Mouse (Mus musculus): ENCODE measurements around the gene Pef1.

Gene Pef1

DNA sequence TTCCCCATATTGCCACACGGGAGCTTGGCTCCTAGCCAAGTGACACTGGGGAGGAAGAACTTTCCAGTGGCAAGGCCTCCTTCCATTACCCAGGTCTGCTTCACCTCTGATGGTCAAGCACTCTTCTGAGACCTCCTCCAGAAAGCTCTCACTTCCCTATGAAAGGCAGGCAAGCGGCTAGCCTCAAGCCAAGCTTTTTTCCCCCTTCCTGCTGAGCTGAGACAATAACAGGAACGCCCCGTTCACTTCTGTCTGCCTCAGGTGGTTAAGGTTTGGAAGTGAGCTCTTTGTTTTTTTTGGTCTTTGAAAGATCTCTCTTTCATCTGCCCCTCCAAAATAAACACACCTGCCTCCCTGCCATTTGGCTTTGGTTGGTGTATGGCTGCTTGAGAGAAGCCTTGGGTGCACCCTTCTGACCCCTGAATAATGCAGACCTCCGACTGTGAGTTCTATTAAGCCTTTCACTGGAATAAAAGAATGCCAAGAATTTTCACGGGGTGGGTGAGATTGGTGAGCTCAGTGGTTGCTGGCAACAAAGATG, at the start of gene Pef1:
Pef1 (plus strand) TSS at position 448 of the 541 bp plus-strand sequence.
- CTCF ChIA-PET: no interaction called here

DNA sequence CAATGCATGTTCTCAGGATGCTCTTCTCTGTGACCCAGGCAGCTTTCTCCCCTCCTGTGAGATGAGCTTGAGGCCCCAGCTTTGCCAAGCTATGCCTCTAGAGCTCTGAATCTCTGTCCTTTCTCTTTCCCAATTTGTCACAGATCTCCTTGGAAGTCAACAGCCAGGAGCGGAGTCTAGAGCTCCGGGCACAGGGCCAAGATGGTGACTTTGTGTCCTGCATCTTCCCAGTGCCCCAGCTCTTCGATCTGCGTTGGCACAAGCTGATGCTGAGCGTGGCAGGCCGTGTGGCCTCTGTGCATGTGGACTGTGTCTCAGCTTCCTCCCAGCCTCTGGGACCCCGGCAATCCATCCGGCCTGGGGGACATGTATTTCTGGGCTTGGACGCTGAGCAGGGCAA, 49.2 kb upstream of the Pef1 start:
- CTCF ChIA-PET: interaction anchor here (0.6 kb wide), 1 partner anchor 309 kb away, joined by 9 read pairs; no protein-coding TSS in a partner anchor

DNA sequence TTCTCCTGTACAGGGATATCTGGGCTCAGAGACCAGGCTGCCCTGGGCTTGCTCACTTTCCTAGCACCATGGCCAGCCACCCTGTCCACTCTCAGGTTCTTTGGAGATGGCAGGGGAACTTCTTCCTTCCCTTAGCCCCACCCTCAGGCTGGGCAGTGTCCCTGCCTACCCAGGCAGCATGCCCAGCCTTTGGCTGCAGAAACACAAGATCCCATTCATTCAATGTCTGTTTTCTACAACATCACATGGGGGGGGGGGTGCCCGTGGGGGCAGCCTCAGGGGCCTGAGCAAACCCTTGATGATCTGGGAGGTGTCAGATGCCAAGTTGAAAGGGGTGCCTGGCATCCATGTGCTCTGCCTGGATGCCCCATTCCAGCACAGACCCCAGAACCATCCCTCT, 47.6 kb upstream of the Pef1 start:
- CTCF ChIA-PET: no interaction called here

DNA sequence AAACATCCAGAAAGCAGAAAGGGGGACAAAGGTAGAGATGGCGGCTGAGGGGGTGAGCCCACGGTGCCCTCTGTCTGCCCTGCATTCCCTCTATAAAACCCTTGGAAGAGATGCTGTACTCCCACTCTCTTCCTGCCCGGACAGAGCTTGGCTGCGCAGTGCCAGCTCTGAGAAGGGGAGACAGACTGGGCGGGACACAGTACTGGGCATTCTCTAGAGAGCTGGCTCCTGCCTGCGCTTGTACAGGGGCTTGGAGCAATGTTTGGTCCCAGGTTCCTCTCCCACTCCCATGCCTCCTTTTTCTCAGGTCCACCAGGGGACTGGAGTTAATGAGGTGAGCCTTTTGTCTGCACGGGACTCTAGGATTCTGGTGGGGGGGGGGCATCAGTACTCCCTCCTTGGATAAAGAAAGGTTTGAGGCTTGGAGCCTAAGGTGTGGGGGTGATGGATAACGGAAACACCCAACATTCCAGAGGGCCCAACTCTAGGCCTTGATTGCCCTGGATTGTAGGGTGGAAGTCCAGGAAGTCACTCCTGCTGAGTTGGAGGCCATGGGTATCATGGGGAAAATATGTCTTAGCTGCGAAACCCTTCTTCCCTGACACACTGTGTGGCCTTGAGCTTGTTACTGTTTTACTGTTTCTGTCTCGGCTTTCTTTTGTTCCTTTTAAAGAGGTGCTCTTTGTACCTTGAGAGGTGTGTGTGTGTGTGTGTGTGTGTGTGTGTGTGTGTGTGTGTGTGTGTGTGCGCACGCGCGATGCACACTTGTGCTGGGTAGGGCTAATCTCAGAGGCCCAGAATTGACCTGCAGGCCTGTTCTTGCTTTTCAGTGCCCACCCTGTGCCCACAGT, 47.0 kb upstream of the Pef1 start:
- CTCF ChIA-PET: no interaction called here

DNA sequence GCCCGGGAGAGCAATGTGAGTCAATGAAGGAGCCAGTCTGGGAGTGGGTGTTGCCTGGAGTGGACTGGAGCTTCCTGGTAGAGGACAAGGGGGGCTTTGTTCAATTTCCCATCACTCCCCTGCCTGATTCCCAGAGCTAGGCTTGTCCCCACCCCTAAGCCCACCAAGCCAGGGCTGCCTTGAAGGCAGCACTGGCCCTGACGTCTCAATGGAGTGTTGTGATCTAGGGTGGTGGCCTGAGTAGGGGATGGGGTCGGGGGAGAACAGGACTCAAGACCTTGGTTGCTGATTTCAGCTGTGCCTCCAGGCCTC, 46.4 kb upstream of the Pef1 start:
- CTCF ChIA-PET: no interaction called here

DNA sequence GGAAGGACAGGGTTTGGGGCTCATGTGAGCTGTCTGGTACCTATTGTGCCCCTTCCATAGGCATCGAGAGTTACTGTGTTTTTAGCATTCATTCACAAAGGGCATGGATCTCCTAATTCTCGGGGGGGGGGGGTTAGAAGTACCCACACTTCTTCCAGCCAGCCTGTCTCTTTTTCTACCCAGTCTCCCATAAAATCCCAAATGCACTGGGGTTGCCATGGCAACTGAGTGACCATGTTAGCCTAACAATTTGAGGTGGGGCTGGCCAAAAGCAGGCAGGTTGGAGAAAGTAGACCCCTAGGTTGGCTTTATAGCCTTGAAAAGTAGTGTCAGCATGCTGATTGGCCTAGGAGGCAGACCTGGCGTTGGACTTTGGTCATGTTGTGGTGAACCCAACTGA, 45.9 kb upstream of the Pef1 start:
- CTCF ChIA-PET: no interaction called here

DNA sequence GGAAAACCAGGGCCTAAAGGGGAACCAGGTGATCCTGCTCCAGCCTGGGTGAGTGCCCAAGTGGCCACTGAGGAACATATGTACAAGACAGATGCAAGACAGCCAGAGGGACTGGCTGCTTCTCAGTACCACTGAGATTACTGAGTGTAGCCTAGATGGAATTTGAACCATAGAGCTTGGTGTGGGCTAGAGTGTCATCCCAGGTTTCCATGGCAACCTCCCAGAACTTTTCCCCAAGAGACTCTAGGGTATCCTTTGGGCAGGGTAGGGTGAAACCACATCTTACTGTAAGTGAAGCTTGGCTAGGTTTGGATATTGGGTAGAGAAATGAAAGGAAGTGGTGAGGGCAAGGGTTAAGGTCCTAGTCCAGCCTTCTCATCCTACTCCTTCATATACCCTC, 41.4 kb upstream of the Pef1 start:
- CTCF ChIA-PET: no interaction called here

DNA sequence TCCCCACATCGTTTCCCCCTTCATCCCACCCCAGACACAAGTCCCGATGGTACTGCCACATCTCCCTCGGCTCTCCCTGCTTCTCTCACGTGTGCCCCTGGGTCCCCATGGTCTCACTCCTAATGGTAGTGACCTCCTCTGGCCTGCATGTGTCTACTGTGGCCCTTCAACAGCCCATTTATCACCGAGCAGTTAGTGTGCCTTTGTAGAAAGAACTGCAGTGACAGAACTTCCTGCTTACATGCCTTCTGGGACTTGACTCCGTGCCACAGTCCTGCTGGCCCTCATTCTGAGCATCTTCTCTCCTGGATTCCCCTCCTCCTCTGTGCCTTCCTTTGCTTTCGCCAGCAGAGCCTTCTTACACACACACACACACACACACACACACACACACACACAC, 39.2 kb upstream of the Pef1 start:
- CTCF ChIA-PET: no interaction called here

DNA sequence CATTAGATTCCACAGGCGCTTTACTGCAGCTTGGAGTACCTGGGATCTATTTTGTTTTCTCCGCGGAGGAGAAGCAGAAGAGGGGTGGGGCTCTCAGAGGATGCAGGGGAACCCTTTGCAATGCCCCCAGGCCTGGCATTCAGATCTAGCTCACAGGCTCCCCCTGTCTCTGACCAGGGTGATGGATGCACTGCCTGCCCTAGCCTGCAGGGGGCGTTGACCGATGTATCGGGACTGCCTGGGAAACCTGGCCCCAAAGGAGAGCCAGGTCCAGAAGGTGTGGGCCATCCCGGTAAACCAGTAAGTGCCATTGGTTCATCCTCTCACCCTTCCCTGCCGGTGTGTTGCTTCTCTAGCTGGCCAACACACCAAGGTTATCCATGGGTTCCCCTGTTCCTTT, 35.5 kb upstream of the Pef1 start:
- CTCF ChIA-PET: no interaction called here

DNA sequence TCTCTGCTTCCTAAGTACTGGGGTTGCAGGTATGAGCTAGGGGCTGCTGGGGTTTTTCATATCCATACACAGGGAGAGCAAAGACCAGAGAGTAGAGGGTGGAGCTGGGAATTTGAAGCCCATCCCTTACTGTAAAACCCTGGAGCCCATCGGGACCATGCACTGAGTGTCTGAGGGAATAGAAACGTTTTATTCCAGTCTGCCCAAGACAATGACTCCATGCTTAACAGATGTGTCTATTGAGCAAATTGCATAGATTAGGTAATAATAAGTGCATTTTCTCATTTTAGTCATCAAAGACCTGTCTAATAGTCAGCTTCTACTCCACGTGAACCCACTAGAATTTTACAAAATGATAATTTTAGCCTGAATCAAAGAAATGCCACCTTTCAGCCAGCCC, 31.8 kb upstream of the Pef1 start:
- CTCF ChIA-PET: no interaction called here

DNA sequence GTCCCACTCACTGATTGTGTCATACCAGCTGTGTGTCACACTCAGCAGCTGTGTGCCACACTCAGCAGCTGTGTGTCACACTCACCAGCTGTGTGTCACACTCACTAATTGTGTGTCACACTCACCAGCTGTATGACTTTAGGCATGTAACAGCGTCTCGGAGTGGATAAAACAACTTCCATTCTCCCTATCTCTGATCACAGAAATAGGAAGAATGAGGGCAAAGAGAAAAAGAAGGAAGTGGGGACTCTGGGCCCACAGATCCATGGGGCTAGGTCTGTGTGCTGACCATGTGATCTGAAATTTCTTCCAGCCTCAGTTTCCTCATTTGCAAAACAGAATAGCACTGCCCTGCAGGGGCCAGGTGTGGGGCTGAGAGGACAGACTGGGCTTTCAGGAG, 30.6 kb upstream of the Pef1 start:
- CTCF ChIA-PET: no interaction called here

DNA sequence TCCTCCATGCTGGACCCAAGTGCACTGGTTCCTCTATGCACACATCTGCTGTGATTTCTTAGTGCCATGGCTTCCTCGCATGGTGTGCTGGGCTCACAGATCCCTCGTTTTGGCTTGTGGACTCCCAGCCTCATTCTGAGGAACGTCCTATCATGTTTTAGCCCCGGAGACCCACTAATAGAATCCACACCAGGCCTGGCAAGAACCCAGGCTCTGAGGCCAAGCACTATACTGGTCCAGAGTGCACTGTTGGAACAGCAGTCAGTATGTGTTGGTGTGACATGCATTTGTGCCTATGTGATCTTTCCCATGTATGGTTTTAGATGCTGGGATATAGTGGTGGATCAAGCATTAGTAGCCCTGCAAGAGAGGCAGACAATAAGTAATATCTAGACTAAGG, 29.0 kb upstream of the Pef1 start:
- CTCF ChIA-PET: no interaction called here

DNA sequence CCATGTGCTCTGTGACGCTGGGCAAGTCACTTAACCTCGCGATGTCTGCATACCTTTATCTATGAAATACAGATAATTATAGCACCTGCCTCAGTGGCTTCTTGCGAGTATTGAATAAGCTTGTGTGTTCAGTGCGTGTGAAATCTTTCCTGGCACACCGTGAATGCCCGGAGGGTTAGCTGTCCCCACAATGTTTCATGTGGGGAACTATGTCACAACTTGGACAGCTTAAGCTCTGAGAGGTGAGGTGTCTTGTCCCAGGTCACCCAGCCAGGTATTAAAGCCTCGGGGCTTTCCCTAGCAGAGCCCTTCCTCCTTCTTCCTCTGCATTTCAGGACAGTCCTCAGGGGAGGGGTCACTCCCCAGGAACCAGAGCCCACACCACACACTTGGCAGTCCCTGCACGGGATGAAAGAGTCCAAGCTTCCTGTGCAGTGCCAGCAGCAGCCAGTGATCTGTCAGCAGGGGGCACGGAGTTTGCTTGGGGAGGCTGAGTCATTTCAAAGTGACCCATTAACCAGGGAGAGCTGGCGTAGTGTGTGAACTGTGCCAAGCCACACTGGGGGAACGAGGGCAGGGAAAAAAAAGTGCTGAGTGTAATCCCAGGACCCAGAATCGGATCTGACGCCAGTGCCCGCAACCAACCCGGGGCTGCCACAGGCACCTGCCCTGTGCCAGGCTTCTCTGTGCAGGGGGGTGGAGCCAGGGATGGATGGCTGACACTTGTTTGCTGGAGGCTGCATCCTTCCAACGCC, 27.4 kb upstream of the Pef1 start:
- CTCF ChIA-PET: no interaction called here

DNA sequence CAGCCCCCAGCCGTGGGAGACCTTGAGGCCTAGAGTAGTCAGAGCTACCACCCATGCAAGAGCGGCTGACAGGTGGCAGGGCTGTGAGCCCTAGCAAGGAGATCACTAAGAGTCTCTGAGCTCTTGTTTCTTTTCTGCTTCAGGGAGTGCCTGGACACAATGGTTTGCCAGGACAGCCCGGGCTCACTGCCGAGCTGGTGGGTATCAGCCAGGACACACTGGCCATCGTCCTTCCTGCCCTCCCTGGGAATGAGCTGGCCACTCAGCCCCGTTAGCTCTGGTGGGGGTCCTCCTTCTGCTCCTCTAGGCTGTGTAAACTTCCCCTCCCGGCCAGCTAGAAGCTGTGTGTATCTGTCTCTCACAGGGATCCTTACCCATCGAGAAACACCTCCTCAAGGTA, 25.5 kb upstream of the Pef1 start:
- CTCF ChIA-PET: no interaction called here

DNA sequence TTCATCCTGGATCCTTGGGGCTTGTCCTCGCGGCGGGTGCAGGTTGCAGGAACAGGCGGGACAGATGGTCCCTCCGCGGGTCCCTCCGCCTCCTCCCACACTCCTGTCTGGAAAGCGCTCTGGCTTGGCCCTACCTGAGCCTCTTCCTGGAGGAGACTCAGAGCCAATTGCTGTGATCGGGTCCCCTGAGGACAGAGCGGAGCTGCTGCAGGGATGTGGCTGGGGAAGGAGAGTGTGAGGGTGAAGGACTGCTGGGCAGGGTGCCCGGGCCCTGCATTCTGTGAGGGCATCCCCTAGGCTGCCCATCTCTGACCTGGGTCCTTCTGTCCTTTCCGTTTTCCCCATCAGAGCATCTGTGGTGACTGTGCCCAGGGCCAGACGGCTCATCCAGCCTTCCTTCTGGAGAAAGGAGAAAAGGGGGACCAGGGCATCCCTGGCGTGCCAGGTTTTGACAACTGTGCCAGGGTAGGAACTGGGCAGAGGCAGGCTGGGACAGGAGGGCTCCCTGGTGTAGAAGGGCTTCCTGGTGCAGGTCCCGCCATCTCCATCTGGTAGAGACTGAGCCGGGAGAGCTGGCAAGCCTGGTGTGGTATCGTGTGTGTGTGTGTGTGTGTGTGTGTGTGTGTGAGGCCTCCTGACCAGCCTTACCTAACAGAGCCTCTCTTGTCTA, 23.4 kb upstream of the Pef1 start:
- CTCF ChIA-PET: no interaction called here

DNA sequence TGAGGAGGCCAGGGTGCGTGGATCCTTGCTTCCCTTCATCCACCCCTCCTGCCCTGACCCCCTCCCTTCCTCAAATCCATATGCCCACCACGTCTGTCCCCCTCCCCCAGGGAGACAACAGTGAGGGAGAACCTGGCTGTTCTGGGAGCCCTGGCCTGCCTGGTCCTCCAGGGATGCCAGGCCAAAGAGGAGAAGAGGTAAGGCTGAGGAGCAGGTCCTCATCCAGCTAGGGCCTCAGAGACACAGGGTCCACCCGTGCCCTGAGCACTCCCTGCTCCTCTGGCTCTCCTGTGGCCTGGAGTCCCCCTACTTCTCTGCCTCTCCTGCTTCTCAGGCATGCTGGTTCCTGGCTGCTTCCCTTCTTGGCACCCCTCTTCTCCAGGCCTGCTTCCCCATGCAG, 22.8 kb upstream of the Pef1 start:
- CTCF ChIA-PET: interaction anchor here (0.5 kb wide), 1 partner anchor 721 kb away, joined by 3 read pairs; no protein-coding TSS in a partner anchor

DNA sequence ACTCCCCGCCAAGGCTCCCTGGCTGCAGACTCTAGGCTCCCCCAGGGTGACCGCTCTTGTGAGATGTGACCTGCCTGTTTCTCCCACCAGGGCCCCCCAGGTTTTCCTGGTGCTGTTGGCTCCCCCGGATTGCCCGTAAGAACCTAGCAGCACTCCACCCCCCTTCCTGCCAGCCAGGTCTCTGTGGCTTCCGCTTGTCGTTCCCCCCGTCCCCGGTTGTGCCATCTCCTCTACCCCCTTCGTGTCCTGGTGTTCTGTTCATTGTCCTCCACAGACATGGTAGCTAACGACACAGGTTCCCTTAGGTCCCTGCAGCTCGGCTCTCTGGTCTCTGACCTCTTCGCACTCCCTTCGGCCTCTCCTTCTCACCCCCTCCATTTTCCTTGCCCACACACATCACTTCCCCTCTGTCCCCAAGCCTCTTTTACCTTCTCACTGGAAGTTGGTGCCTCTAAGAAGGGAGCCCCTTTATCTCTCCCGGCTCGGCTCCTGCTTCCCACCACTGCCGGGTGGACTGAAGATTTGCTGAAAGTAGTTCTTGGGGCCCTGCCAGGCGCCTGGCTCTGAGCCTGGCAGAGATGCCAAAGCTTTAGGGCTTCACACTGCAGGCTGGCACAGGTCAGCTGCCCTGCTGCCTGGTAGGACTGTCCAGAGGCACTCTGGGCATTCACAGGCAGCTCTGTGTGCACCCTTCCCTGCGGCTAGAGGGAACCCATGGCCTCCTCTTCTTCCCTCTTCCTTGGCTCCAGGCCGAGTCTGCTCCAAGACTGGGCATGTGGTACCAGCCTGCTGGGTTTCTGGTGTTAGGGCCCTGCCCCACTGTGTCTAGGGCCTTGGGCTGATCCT, 20.8 kb upstream of the Pef1 start:
- CTCF ChIA-PET: no interaction called here

DNA sequence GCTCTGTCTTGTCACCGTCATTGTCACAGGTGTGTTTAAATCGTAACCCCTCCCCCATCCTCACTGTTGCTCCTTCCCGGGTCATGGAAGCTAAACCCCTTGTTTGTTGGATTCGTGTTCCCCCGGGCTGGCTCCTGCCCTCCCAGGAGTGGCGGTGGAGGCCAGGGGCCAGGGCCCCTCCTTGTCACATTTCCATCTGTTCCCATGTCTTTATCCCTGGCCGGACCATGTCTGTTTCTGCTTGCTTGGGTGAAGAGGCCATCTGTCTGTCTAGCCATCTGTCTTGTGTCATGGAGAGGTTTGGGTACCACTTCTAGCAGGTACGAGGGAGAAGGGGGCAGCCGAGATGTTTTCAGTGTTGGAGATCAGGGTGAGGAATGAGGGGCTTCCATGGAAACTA, 20.1 kb upstream of the Pef1 start:
- CTCF ChIA-PET: no interaction called here

DNA sequence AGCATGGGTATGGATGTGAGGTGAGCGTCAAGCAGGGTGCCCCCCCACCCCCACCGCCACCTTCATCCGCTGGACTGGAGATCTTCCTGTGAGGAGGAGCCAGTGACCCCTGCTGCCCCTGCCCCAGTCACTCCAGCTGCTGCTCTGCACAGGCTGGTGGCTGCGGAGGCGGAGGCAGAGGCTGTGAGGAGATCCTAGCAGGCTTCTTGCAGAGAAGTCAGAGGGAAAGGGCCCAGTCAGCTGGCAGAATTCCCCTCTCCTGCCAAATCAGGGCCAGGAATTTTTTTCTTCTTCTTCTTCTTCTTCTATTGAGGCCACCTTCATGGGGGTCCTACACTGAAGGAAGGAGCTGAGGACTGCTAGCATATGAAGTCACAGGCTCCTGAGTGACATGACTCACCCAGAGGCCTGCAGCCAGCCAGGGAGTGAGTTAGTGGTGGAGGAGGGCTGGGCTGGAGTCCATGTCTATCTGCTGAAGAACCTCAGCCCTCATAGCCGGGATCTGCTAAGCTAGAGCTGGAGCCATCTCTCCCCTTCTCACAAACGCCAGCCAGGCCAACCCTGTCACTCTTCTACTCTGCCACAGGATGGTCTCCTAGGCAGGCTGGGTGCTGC, 17.9 kb upstream of the Pef1 start:
- CTCF ChIA-PET: no interaction called here

DNA sequence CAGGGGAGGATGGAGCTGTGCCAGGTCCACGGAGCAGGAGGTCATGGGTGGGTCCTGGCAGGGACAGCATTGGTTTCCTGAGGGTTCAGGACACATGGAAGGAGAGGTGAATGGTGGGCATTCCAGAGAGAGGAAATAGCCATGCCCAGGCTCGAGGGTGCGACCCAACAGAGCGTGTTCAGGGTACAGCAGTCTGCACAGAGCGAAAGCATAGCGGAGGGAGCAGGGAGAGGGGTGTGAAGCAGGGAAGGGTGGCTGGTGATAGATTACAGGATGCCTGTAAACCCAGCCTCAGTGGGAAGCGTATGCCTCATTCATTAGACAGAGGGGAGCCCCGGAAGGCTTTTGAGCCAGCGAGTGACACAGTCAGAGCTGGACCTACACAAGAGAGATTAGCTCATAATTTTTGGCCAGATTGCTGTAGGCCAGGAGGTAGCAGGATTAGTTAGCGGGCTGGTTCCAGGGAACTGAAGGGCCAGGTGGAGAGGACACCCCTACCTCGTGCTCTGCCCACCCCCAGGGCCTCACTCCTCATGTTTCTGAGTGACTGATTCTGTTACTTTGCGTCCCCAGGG, 17.0 kb upstream of the Pef1 start:
- CTCF ChIA-PET: no interaction called here

DNA sequence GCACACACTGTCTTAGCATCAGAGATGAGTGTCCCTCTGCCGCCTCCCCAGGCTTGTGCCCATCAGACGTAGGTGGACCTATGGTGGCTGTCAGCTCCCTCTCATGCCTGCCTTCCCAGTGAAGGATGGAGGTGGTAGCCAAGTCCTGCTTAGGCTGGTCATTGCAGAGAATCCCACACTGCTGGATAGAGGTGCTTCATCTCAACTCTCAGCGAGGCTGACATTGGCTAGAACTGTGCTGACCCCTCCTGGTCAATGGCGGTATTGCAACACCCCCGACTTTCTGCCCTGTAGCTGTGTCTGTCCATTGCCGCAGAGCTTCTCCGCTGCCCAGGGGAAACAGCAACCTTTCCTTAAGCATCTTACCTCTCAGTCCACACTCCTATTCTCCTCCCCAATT, 15.1 kb upstream of the Pef1 start:
- CTCF ChIA-PET: interaction anchor here (1.2 kb wide), 1 partner anchor 128 kb away, joined by 9 read pairs; no protein-coding TSS in a partner anchor

All from spleen, embryonic (tissue).